Mouse (Mus musculus): ENCODE data around the gene Spred1. TPM values are rescaled to one million over a fixed set of nuclear protein-coding genes. Genes with fewer than 3 reads are reported as not detected.
A peak's percentile ranks its signal among the peaks of the same experiment; 100 is the strongest.

Gene Spred1
- 63.9 and 64.1 TPM in 2 replicates for total RNA-seq (2021)
- long read RNA-seq, experiment 1, full-length matches to known transcripts = 59 of 71 reads
- long read RNA-seq, experiment 1, partial matches to known transcripts = 0 of 71 reads
- long read RNA-seq, experiment 1, other reads (novel, unspliced or antisense) = 12 of 71 reads
- long read RNA-seq, experiment 2, full-length matches to known transcripts = 52 of 74 reads
- long read RNA-seq, experiment 2, partial matches to known transcripts = 1 of 74 reads
- long read RNA-seq, experiment 2, other reads (novel, unspliced or antisense) = 21 of 74 reads

- DNase-seq = peak; percentile 58
Observed at GRCm38 (mm10) chr2:117121212-117121983, at the start of gene Spred1. Gene Spred1, plus strand, starts transcription at chr2:117121374.

DNA sequence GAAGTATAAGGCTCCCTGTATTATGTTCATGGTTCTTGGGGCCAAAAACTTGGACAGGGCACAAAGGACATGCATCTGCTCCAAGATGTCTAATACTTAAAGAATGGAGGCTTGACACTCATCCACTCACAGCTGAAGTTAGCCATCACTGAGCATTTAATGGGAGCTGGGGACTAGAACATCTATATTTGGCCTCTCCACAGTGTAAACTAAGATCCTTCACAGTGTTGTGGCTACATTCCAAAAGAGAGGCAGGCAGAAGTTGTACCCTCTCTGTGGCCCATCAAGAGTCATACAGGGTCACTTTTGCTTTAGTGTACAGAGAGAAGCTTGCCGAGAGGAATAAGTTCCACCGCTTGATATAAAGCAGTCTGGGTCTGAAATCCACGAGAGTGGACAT lies 49.6 kb upstream of the Spred1 start:
- no peak for DNase-seq

GRCm38 (mm10) chr2:117078711-117079110 lies 42.5 kb upstream of the Spred1 start:
- DNase-seq = no peak

DNA sequence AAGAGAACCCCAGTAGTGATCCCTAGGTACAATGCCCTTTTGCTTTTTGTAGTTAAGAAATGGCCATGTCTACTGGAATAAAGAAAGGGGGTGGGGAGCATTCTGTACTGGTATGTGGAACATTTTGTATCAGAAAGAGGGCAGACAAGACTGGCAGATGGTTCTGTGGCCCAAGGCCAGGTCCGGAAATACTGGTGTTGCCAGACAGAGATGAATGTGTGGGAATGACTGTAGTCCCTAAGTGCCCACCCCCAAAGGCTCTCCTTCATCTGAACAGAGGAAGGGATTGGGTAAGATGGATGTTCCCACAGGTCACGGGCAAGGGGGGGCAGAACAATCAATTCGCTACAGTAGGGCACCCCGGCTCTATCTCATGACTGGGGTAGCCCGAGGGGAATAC lies 41.6 kb upstream of the Spred1 start:
- DNase-seq = peak; percentile 66

GRCm38 (mm10) chr2:117086002-117086765 lies 35.0 kb upstream of the Spred1 start:
- DNase-seq = no peak

DNA sequence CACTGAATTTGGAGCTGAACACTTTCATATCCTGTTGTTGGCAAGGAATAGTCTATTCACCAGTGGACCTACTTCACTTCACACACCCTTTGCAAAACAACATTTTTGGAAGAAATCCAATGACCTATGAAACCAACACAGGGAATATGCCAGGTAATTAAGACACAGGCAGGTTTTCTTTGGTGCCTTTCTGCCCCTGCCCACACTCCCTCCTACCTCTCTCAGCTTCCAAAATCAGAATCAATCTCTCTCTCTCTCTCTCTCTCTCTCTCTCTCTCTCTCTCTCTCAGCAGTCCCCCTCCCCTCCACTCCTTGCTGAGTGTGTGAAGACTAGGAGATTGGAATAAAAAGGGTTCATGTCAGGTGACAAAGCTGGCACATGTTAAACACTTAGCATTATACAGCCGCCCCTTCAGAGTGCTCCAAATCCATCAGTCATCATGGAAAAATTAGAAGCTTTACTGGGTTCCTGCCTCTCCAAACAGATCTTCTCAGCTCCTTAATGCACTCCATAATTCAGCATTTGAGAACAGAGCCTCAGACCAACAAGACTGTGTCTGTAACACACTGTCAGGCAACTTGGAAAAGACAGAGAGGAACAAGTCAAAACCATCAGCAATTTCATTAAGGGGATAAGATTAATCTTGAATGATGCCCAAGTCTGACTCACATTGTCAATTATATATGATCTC lies 34.3 kb upstream of the Spred1 start:
- DNase-seq = no peak

DNA sequence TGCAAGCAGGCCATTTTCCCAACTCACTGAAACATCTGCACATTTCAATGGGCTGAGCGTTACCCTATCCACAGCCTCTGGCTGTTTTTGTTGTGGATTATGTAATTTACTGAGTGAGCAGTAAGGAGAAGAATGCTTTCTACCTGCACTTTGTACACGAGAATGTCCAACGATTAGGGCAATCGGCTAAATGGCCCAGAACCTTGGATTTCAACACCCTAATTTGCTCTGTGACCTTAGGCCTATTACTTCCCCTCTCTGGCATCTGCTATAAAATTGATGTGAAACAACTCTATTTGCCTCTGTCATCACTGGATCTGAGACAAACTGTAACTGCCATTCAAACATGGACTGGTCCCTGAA lies 33.7 kb upstream of the Spred1 start:
- DNase-seq = no peak

DNA sequence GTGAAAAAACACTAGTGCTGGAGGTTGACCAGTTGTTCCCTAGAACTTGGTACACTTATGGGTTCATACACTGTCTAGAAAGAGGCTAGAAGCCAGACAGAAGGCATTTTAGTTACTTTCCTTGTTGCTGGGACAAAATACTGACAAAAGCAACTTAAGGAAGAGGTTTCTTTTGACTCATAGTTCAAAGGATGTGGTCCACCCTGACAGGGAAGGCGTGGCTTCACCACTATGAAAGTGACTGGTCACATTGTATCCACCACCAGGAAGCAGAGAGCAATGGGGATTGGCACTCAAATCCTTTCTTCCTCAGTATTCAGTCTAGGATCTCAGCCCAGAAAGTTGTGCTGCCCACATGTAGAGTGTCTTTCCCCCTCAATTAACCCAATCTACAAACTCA lies 31.7 kb upstream of the Spred1 start:
- no peak for DNase-seq

DNA sequence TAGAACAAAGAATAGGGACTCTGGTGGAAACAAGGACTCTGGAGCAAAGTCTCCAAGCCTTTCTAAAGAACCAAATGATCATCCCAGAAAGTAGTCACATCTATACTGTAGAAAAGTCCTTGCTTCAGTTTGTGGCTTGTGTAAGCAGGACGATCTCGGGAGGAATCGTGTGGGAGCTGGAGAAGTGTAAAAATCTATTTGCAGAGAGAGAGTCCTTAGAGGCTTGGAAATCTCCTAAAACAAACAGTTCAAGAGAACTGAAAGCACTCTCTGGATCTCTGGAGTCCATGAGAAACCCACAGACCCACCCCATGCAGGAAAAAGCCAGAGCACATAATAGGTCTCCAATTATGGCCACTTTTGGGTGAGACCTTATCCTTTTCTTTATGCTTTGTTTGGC lies 31.1 kb upstream of the Spred1 start:
- DNase-seq = no peak

DNA sequence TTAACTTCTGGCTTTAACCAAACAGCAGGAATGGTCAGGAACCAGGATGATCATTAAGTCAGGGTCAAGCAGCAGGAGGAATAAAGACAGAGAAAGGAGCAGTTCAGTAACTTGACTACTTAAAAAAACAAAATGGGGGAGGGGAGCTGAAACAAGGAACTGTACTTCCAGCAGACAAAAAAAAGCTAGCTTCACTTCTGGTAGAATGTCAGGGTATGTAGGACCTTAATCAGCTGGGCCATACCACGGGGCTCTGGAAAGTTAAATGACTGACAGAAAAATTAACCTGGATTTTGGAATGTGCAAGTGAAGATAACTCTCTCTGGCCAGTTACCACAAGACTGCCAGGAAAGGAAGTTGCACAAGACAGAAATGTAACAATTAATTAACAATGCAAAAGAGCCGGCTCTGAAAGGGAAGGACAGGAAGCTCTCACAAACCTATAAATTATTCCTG lies 28.2 kb upstream of the Spred1 start:
- no peak for DNase-seq

DNA sequence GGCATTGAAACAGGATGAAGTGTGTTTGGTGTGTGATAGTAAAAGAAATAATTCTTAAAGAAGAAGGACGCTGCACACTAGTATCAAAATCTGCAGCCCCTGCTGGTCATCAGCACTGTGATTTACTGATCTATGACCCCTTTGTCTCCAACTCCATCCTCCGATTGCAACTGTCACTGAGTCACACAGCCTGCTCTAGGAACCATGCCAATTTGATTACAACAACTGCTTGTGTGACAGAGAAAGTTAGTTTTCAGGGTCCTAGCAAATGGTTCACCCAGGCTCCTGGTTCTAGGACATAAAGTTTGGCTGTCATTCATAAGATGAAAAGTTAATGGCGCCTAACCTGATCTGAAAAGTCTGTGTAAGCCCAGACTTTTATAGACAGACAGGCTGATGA lies 25.7 kb upstream of the Spred1 start:
- DNase-seq = peak; percentile 66

DNA sequence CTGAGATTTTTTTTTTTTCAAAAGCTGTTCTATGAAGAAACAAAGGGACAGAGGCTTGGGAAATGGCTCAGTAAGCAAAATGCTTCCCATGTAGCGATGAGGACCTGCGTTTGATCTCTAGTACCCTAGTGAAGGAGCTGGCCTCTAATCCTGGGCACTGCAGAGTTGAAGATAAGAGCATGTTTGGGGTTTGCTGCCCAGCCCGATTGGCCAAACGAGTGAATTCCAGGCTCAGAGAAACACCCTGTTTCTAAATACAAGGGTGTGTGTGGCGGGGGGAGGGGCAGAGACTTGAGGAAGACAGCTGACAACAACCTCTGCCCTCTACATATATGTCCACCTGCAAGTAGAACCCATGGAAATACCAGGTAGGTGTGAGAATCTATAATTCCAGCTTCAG lies 23.9 kb upstream of the Spred1 start:
- no peak for DNase-seq

DNA sequence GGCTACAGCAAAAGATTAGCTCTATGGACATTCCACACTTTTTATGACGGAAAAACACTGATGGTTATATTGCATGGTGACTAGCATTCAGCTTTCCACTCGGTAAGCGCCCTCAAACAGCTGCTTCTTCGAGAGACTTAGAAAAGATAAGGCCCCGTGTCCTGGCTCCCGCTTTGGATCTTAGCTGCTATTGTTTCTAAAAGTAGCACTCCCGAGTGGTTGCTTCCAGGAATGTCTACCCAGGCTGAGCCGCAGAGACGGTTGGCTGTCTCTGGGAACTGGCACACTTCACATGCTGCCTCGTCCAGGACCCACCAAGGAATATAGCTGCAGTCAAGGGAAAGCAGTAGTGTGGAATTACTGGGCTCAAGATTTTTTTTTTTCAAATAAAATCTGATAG lies 21.9 kb upstream of the Spred1 start:
- no peak for DNase-seq

GRCm38 (mm10) chr2:117103461-117103860 lies 17.7 kb upstream of the Spred1 start:
- no peak for DNase-seq

GRCm38 (mm10) chr2:117105407-117105806 lies 15.8 kb upstream of the Spred1 start:
- no peak for DNase-seq

- DNase-seq = no peak
Observed at GRCm38 (mm10) chr2:117108059-117108458, 13.1 kb upstream of the Spred1 start.

- DNase-seq = peak; percentile 32
Observed at GRCm38 (mm10) chr2:117109296-117109695, 11.9 kb upstream of the Spred1 start.

GRCm38 (mm10) chr2:117110355-117110866 lies 10.8 kb upstream of the Spred1 start:
- DNase-seq = no peak

- no peak for DNase-seq
Observed at GRCm38 (mm10) chr2:117113262-117113661, 7.9 kb upstream of the Spred1 start.

DNA sequence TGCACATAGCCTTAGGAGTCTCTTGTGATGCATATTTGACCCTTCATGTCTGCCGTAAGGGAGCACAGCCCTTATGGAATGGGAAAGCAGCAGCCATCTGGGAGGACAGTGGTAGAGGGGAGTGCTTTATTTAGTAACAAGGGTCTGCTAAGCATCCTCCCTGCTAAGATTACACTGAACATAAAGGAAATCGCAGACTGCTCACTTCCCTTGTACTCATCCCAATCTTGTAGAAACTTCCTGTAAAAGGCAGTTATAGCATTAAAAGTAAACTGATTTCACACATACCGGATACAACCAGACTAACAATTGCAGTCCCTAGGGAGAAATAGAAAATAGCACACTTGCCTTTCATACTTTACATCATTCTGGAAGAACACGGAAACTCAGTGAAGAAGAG lies 7.4 kb upstream of the Spred1 start:
- DNase-seq = no peak

- DNase-seq = no peak
Observed at GRCm38 (mm10) chr2:117118516-117118915, 2.7 kb upstream of the Spred1 start.
